Mouse (Mus musculus) olfactory bulb, adult 2 months (tissue): Measurements from ENCODE around the gene Hoxc4.

Experiments
- CTCF ChIP-seq: fragments of 200-500 bp; IDR thresholded peaks from 2 replicates; pipeline ENCODE4 v1.5.1; 2012; ENCODE audit warnings: low read depth, mild to moderate bottlenecking, low read length, moderate library complexity; ENCODE audit not compliant: insufficient read depth
- POLR2A ChIP-seq: fragments of 200-500 bp; IDR thresholded peaks from 2 replicates; pipeline ENCODE4 v1.6.1; 2012; ENCODE audit warnings: mild to moderate bottlenecking, low read depth, low read length, moderate library complexity; ENCODE audit not compliant: insufficient read depth

- TF ChIP-seq CTCF (no peak), POLR2A (no peak)
These were observed 20.0 kb upstream of the Hoxc4 start for GRCm38 (mm10) chr15:102998608-102999182.
